Mouse (Mus musculus): ENCODE data around the gene Cryba4.

GRCm38 (mm10) chr5:112253169-112253568 lies 851 bp upstream of the Cryba4 start:
- TF ChIP-seq CTCF (IDR thresholded peaks at IDR 0.05; ENCODE audit: borderline replicate concordance, insufficient read depth, low read depth, low read length), result no peak
- no peak for TF ChIP-seq POLR2A (IDR thresholded peaks at IDR 0.05; ENCODE audit: borderline replicate concordance, insufficient read depth, low read length)
